Mouse (Mus musculus): ENCODE data around the gene Lrrc8a. TPM values are rescaled to one million over a fixed set of nuclear protein-coding genes. Genes with fewer than 3 reads are reported as not detected.

Gene Lrrc8a
- polyA plus RNA-seq, 1 experiment from 2014 or later: 30.6 TPM

DNA sequence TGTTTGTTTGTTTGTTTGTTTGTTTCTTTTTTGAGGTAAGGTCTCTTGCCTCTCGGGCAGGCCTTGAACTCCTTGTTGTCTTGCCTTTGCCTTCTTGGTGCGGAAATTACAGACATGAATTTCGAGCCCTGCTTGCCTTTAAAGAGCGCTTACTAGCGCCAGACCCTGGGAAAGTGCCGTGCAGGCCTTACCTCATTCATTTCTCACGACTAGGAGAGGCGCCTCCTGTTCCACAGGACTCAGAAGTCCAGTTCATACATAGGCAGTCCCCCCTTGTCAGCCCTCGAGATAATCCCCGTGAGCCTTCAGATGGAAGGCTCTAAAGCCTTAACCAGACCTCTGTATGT, 49.5 kb downstream of the Lrrc8a start:
- H3K9ac ChIP-seq: peak overlapping the region; percentile 88
- peak overlapping the region; percentile 98 for H3K4me2 ChIP-seq (replicated peaks)
- H3K36me3 ChIP-seq: peaks cover 8% of the 10 kb centered on the region; the same call in 1 of the 2 replicates
- H3K9me3 ChIP-seq: no peaks in the 10 kb centered on the region
- under 1% methylated on average over 10 of the region's 10 CpGs for WGBS
- H3K4me1 ChIP-seq: peaks cover 23% of the 10 kb centered on the region
- peak overlapping the region; percentile 96 for H3K4me3 ChIP-seq
- no peak overlapping the region for H3K27ac ChIP-seq
- H3K27me3 ChIP-seq (replicated peaks): no peaks in the 10 kb centered on the region
- no peak for ATAC-seq (ENCODE audit: low FRiP score, low read depth)

DNA sequence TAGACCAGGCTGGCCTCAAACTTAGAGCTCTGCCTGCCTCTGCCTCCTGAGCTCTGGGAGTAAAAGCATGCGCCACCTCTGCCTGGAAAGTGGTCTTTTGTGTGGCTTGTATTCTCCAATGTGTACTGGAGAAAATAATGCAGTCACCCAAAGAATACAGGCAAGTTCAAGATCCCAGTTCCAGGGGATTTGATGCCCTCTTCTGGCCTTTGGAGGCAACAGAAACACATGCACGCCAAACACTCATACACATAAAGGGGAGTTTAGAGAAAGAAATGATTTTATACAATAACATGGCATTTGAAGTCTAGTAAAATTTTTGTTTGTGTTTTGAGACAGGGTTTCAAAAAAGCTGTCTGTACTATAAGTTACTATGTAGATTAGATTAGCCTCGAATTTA, 62.0 kb downstream of the Lrrc8a start:
- Histone ChIP-seq H3K9me3 (no peaks in the 10 kb centered on the region), H3K27ac (no peak overlapping the region), H3K4me1 (no peaks in the 10 kb centered on the region), H3K9ac (no peak overlapping the region), H3K36me3 (peaks cover 75% of the 10 kb centered on the region), H3K4me3 (no peak overlapping the region), H3K4me2 (replicated peaks) (no peak overlapping the region), H3K27me3 (replicated peaks) (no peaks in the 10 kb centered on the region)
- WGBS: 85% methylated on average over 3 of the region's 3 CpGs
- ATAC-seq (ENCODE audit: low FRiP score, low read depth): no peak

GRCm38 (mm10) chr2:30299966-30300365, 62.5 kb downstream of the Lrrc8a start:
- ATAC-seq (ENCODE audit: low FRiP score, low read depth): no peak
- Histone ChIP-seq H3K4me1 (no peaks in the 10 kb centered on the region), H3K27ac (no peak overlapping the region), H3K9me3 (no peaks in the 10 kb centered on the region), H3K4me3 (no peak overlapping the region), H3K36me3 (peaks cover 79% of the 10 kb centered on the region), H3K27me3 (replicated peaks) (no peaks in the 10 kb centered on the region), H3K9ac (no peak overlapping the region), H3K4me2 (replicated peaks) (no peak overlapping the region)
- WGBS: 89% methylated on average over 5 of the region's 5 CpGs

GRCm38 (mm10) chr2:30306087-30306486, 68.6 kb downstream of the Lrrc8a start:
- Histone ChIP-seq H3K27me3 (replicated peaks) (no peaks in the 10 kb centered on the region), H3K9me3 (no peaks in the 10 kb centered on the region), H3K36me3 (peaks cover 98% of the 10 kb centered on the region), H3K4me2 (replicated peaks) (no peak overlapping the region), H3K4me1 (no peaks in the 10 kb centered on the region), H3K27ac (no peak overlapping the region), H3K4me3 (no peak overlapping the region), H3K9ac (no peak overlapping the region)
- no peak for ATAC-seq (ENCODE audit: low FRiP score, low read depth)
- 97% methylated on average over 7 of the region's 7 CpGs for WGBS

DNA sequence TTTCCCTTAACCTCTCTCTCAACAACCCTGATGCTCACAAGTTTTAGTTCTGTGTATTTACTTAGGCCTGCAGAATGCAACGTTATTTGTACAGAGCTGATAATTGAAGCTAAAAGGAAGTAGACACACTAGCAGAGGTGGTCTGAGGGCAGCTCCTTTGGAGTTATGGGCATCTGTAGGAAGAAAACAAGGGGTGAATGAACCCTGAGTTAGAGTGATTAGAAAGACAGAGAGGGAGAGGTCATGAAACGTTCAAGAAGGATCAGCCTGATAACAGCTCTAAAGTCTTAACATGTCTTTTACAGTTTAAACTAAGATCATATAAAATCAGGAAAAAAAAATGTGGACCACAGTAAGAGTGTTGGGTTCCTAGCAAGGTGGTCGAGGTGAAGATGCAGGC, 71.8 kb downstream of the Lrrc8a start:
- H3K27me3 ChIP-seq (replicated peaks): no peaks in the 10 kb centered on the region
- H3K4me1 ChIP-seq: no peaks in the 10 kb centered on the region
- H3K36me3 ChIP-seq: peaks cover 96% of the 10 kb centered on the region
- H3K9ac ChIP-seq: no peak overlapping the region
- 87% methylated on average over 3 of the region's 3 CpGs for WGBS
- H3K9me3 ChIP-seq: no peaks in the 10 kb centered on the region
- H3K27ac ChIP-seq: no peak overlapping the region
- H3K4me2 ChIP-seq (replicated peaks): no peak overlapping the region
- ATAC-seq (ENCODE audit: low FRiP score, low read depth): no peak
- H3K4me3 ChIP-seq: no peak overlapping the region

DNA sequence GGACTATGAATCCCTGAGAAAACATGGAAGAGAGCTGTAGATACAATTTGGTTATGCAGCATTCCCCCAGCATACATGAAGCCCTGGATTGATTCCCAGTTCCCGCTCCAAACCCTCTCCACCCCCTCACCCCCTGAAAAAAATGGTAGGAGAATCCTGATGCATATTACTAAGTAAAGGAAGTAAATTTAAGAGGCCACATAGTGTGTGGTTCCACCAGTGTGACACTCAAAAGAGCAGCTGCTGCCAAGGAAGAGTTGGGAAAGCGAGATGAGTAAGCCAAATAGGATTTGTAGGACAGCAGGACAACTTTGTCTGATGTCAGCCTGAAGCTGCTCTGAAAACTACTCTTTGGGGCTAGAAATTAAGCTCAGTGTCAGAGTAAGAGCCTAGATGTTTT, 74.0 kb downstream of the Lrrc8a start:
- Histone ChIP-seq H3K9me3 (no peaks in the 10 kb centered on the region), H3K9ac (no peak overlapping the region), H3K4me3 (no peak overlapping the region), H3K27ac (no peak overlapping the region), H3K4me2 (replicated peaks) (no peak overlapping the region), H3K4me1 (no peaks in the 10 kb centered on the region), H3K36me3 (peaks cover 96% of the 10 kb centered on the region), H3K27me3 (replicated peaks) (no peaks in the 10 kb centered on the region)
- 98% methylated on average over 2 of the region's 2 CpGs for WGBS
- ATAC-seq (ENCODE audit: low FRiP score, low read depth): no peak

Other genes with a start within 250 kb of the Lrrc8a start
- gene Wdr34, start 188.8 kb upstream of the Lrrc8a start, polyA plus RNA-seq (2016; fragmentation: Nextera tagmentation; extraction: Ambion mirVana): 37.4 and 41.4 TPM in 2 replicates
- gene Set, start 180.3 kb upstream of the Lrrc8a start, polyA plus RNA-seq (2016; fragmentation: Nextera tagmentation; extraction: Ambion mirVana): 572 and 583 TPM in 2 replicates
- 6.4 and 6.9 TPM in 2 replicates for gene Pkn3, start 160.0 kb upstream of the Lrrc8a start, polyA plus RNA-seq (2016; fragmentation: Nextera tagmentation; extraction: Ambion mirVana)
- gene Zdhhc12, start 144.1 kb upstream of the Lrrc8a start, polyA plus RNA-seq (2016; fragmentation: Nextera tagmentation; extraction: Ambion mirVana): 25.3 and 27.9 TPM in 2 replicates
- gene Zer1, start 113.1 kb upstream of the Lrrc8a start, polyA plus RNA-seq (2016; fragmentation: Nextera tagmentation; extraction: Ambion mirVana): 10.6 and 11.1 TPM in 2 replicates
- 8.2 and 11.3 TPM in 2 replicates for gene Tbc1d13, start 104.0 kb upstream of the Lrrc8a start, polyA plus RNA-seq (2016; fragmentation: Nextera tagmentation; extraction: Ambion mirVana)
- 17.1 and 17.7 TPM in 2 replicates for gene Endog, start 66.2 kb upstream of the Lrrc8a start, polyA plus RNA-seq (2016; fragmentation: Nextera tagmentation; extraction: Ambion mirVana)
- 59.4 and 61.0 TPM in 2 replicates for gene Spout1, start 59.3 kb upstream of the Lrrc8a start, polyA plus RNA-seq (2016; fragmentation: Nextera tagmentation; extraction: Ambion mirVana)
- 12.5 and 12.7 TPM in 2 replicates for gene Kyat1, start 31.9 kb upstream of the Lrrc8a start, polyA plus RNA-seq (2016; fragmentation: Nextera tagmentation; extraction: Ambion mirVana)
- gene Gm28035, start 2.9 kb downstream of the Lrrc8a start, polyA plus RNA-seq (2016; fragmentation: Nextera tagmentation; extraction: Ambion mirVana): 0.17 and 0.34 TPM in 2 replicates
- 3.8 and 4.2 TPM in 2 replicates for gene Phyhd1, start 28.5 kb downstream of the Lrrc8a start, polyA plus RNA-seq (2016; fragmentation: Nextera tagmentation; extraction: Ambion mirVana)
- gene Gm28038, start 43.3 kb downstream of the Lrrc8a start, polyA plus RNA-seq (2016; fragmentation: Nextera tagmentation; extraction: Ambion mirVana): not detected in 2 replicates
- gene Dolk, start 48.6 kb downstream of the Lrrc8a start, polyA plus RNA-seq (2016; fragmentation: Nextera tagmentation; extraction: Ambion mirVana): 27.5 and 28.8 TPM in 2 replicates
- gene Nup188, start 48.7 kb downstream of the Lrrc8a start, polyA plus RNA-seq (2016; fragmentation: Nextera tagmentation; extraction: Ambion mirVana): 26.4 and 34.4 TPM in 2 replicates
- gene Sh3glb2, start 121.6 kb downstream of the Lrrc8a start, polyA plus RNA-seq (2016; fragmentation: Nextera tagmentation; extraction: Ambion mirVana): 105 and 118 TPM in 2 replicates
- gene Miga2, start 126.5 kb downstream of the Lrrc8a start, polyA plus RNA-seq (2016; fragmentation: Nextera tagmentation; extraction: Ambion mirVana): 28.5 and 31.8 TPM in 2 replicates
- 51.9 and 52.3 TPM in 2 replicates for gene Dolpp1, start 154.5 kb downstream of the Lrrc8a start, polyA plus RNA-seq (2016; fragmentation: Nextera tagmentation; extraction: Ambion mirVana)
- 26.0 and 27.7 TPM in 2 replicates for gene Crat, start 178.1 kb downstream of the Lrrc8a start, polyA plus RNA-seq (2016; fragmentation: Nextera tagmentation; extraction: Ambion mirVana)
- 129 and 135 TPM in 2 replicates for gene Ptpa, start 178.3 kb downstream of the Lrrc8a start, polyA plus RNA-seq (2016; fragmentation: Nextera tagmentation; extraction: Ambion mirVana)
- 5.7 and 5.8 TPM in 2 replicates for gene Ier5l, start 236.5 kb downstream of the Lrrc8a start, polyA plus RNA-seq (2016; fragmentation: Nextera tagmentation; extraction: Ambion mirVana)